Comparison of ENCODE assay signal across 8 mouse cellular contexts in genomic region chr10:126928011-126928818, GRCm38 (mm10). TPM values are rescaled to one million over a fixed set of nuclear protein-coding genes. Genes with fewer than 3 reads are reported as not detected.
DNase-seq lines count a peak whose midpoint lies in the region; ATAC-seq and TF ChIP-seq lines count a peak whose summit lies in the region.

No protein-coding gene starts in this region.

- no peaks in the 10 kb centered on the region for H3K79me2 ChIP-seq in MEL (ENCODE audit: control insufficient read depth, insufficient read depth, low read length, poor library complexity)

- peak in 2 of 3 experiments; percentile 2 to 15; a peak in 1 of 6 replicates for TF ChIP-seq CTCF in MEL (IDR thresholded peaks at IDR 0.05 in 2 of 3, conservative IDR thresholded peaks at IDR 0.05 in 1 of 3; ENCODE audit: control insufficient read depth in 1 of 3, insufficient read depth in 1 of 3, low read depth in 2 of 3, low read length in 3 of 3, poor library complexity in 1 of 3, severe bottlenecking in 1 of 3)
- TF ChIP-seq CTCF in liver, postnatal 0 days (IDR thresholded peaks at IDR 0.05; ENCODE audit: low read depth), result peak; percentile 70

- TF ChIP-seq RAD21 in MEL (IDR thresholded peaks at IDR 0.05; ENCODE audit: low read depth, low read length), result no peak

- peak; percentile 62 for ATAC-seq in cerebellum, adult (ENCODE audit: insufficient number of reproducible peaks, low FRiP score, low TSS enrichment)
- ATAC-seq in forebrain, embryonic 14.5 days, result peak; percentile 45
- peak; percentile 88 for ATAC-seq in liver, postnatal 0 days
- ATAC-seq in neural tube, embryonic 15.5 days (ENCODE audit: low FRiP score), result peak; percentile 58

- no peak overlapping the region for H3K9ac ChIP-seq in MEL (ENCODE audit: control insufficient read depth, low read depth, low read length, poor library complexity, severe bottlenecking)
- peak overlapping the region; percentile 83 for H3K9ac ChIP-seq in forebrain, embryonic 14.5 days (ENCODE audit: low read length)
- peak overlapping the region; percentile 56 for H3K9ac ChIP-seq in liver, postnatal 0 days (replicated peaks)
- peak overlapping the region; percentile 63 for H3K9ac ChIP-seq in neural tube, embryonic 15.5 days (replicated peaks)

- no peak for TF ChIP-seq EP300 in MEL (IDR thresholded peaks at IDR 0.05; ENCODE audit: low read depth in 1 of 2, low read length in 2 of 2)
- TF ChIP-seq EP300 in liver, postnatal 0 days (IDR thresholded peaks at IDR 0.05; ENCODE audit: low read depth), result no peak

- no peaks in the 10 kb centered on the region for H3K4me1 ChIP-seq in MEL (ENCODE audit: control insufficient read depth in 1 of 2, insufficient read depth in 2 of 2, low read length in 2 of 2)
- peaks cover 42% of the 10 kb centered on the region for H3K4me1 ChIP-seq in forebrain, embryonic 14.5 days (ENCODE audit: control insufficient read depth, insufficient read depth, low read length)
- H3K4me1 ChIP-seq in liver, postnatal 0 days (ENCODE audit: insufficient read depth), result peaks cover 14% of the 10 kb centered on the region; the same call in 1 of the 2 replicates
- H3K4me1 ChIP-seq in neural tube, embryonic 15.5 days, result peaks cover 57% of the 10 kb centered on the region

- no peaks in the 10 kb centered on the region for H3K36me3 ChIP-seq in MEL (ENCODE audit: control insufficient read depth in 1 of 2, insufficient read depth in 2 of 2, low read length in 2 of 2)
- no peaks in the 10 kb centered on the region for H3K36me3 ChIP-seq in forebrain, embryonic 14.5 days (ENCODE audit: control insufficient read depth, insufficient read depth, low read length)
- H3K36me3 ChIP-seq in liver, postnatal 0 days (replicated peaks; ENCODE audit: insufficient read depth, low read length), result no peaks in the 10 kb centered on the region
- H3K36me3 ChIP-seq in neural tube, embryonic 15.5 days, result no peaks in the 10 kb centered on the region

- no peak overlapping the region for H3K4me3 ChIP-seq in MEL (ENCODE audit: control insufficient read depth in 1 of 2, insufficient read depth in 1 of 2, low read depth in 2 of 2, low read length in 2 of 2)
- H3K4me3 ChIP-seq in forebrain, embryonic 14.5 days (ENCODE audit: low read depth, low read length), result peak overlapping the region; percentile 55
- H3K4me3 ChIP-seq in liver, postnatal 0 days (ENCODE audit: low read depth, low read length), result peak overlapping the region; percentile 44
- H3K4me3 ChIP-seq in neural tube, embryonic 15.5 days (replicated peaks), result peak overlapping the region; percentile 55

- no peaks in the 10 kb centered on the region for H3K9me3 ChIP-seq in MEL (replicated peaks; ENCODE audit: insufficient read depth, low read length)
- H3K9me3 ChIP-seq in forebrain, embryonic 14.5 days (replicated peaks; ENCODE audit: control insufficient read depth, low read length), result no peaks in the 10 kb centered on the region
- no peaks in the 10 kb centered on the region for H3K9me3 ChIP-seq in liver, postnatal 0 days (ENCODE audit: low read length)
- H3K9me3 ChIP-seq in neural tube, embryonic 15.5 days (replicated peaks), result no peaks in the 10 kb centered on the region

- no peak for DNase-seq in MEL (ENCODE audit: low read depth, low spot score)
- DNase-seq in forebrain, embryonic 14.5 days (ENCODE audit: low spot score), result peak; percentile 90
- peak; percentile 89 to 94 for DNase-seq in heart, postnatal 10 days
- peak; percentile 82 for DNase-seq in layer of hippocampus, adult 11-12 months (ENCODE audit: low spot score)
- peak; percentile 73 for DNase-seq in liver, postnatal 0 days
- DNase-seq in yolk sac, embryonic 10.5 days (ENCODE audit: low spot score), result peak; percentile 64

- H3K4me2 ChIP-seq in forebrain, embryonic 14.5 days (ENCODE audit: low read length), result peak overlapping the region; percentile 95
- H3K4me2 ChIP-seq in liver, postnatal 0 days (ENCODE audit: low read depth, low read length), result peak overlapping the region; percentile 72
- peak overlapping the region; percentile 97 for H3K4me2 ChIP-seq in neural tube, embryonic 15.5 days

- no peak overlapping the region for H3K27ac ChIP-seq in MEL (ENCODE audit: control insufficient read depth, low read depth, low read length)
- H3K27ac ChIP-seq in forebrain, embryonic 14.5 days (ENCODE audit: low read depth, low read length), result peak overlapping the region; percentile 80
- peak overlapping the region; percentile 90 for H3K27ac ChIP-seq in liver, postnatal 0 days (ENCODE audit: low read depth)
- H3K27ac ChIP-seq in neural tube, embryonic 15.5 days (replicated peaks), result peak overlapping the region; percentile 72

- intact Hi-C loops in heart, postnatal 10 days (cut with DNase I), result loop anchor here (2.0 kb wide), 1 partner anchor 63 kb away; no protein-coding TSS in a partner anchor

- TF ChIP-seq POLR2A in MEL (IDR thresholded peaks at IDR 0.05; ENCODE audit: control insufficient read depth in 1 of 2, insufficient read depth in 1 of 2, low read depth in 1 of 2, low read length in 2 of 2, poor library complexity in 1 of 2), result no peak

- under 1% methylated on average over 39 of the region's 39 CpGs for WGBS in forebrain, embryonic 14.5 days
- 2% methylated on average over 35 of the region's 39 CpGs for WGBS in liver, postnatal 0 days (ENCODE audit: insufficient replicate concordance)
- WGBS in neural tube, embryonic 15.5 days, result under 1% methylated on average over 39 of the region's 39 CpGs

- H3K27me3 ChIP-seq in MEL (ENCODE audit: control insufficient read depth in 1 of 2, insufficient read depth in 2 of 2, low read length in 2 of 2), result peaks cover 0 to 2% of the 10 kb centered on the region in 2 experiments; a peak in 2 of 4 replicates
- H3K27me3 ChIP-seq in forebrain, embryonic 14.5 days (replicated peaks; ENCODE audit: control insufficient read depth, insufficient read depth, low read length), result no peaks in the 10 kb centered on the region
- peaks cover 10% of the 10 kb centered on the region for H3K27me3 ChIP-seq in liver, postnatal 0 days (ENCODE audit: insufficient read depth, low read length)
- peaks cover 3% of the 10 kb centered on the region; the same call in 1 of the 2 replicates for H3K27me3 ChIP-seq in neural tube, embryonic 15.5 days (replicated peaks)

TF ChIP-seq in MEL, 35 proteins besides CTCF, POLR2A, EP300 and RAD21:
- TF ChIP-seq MAFK (IDR thresholded peaks at IDR 0.05; ENCODE audit: borderline replicate concordance, low read depth, low read length), result no peak
- peak; percentile 16; the same call in 1 of the 2 replicates for TF ChIP-seq SMC3 (IDR thresholded peaks at IDR 0.05; ENCODE audit: low read depth, low read length)

RNA-seq across cellular contexts. Expression of gene Atp23, which starts 27.1 kb away (rescaled TPM):
- 23.0 and 23.9 TPM in 2 replicates for total RNA-seq in MEL (2012; rRNA removed)
- 10 to 100 TPM in 1 of 2 experiments, not detected in 1; 26.1 TPM for polyA plus RNA-seq in MEL (2012; ENCODE audit: insufficient read depth in 1 of 2, insufficient read length in 2 of 2, low read depth in 1 of 2, low replicate concordance in 2 of 2, missing spikeins in 1 of 2)
- polyA plus RNA-seq in forebrain, embryonic 14.5 days (2014; fragmentation: Nextera tagmentation; extraction: Ambion mirVana), result 10.0 and 10.6 TPM in 2 replicates
- 1 to 10 TPM; 2.4 to 4.0 TPM for total RNA-seq in heart, postnatal 10 days (2021)
- 5.8 and 7.1 TPM in 2 replicates for polyA plus RNA-seq in liver, postnatal 0 days (2015; fragmentation: Nextera tagmentation; extraction: Ambion mirVana)
- 15.0 and 18.2 TPM in 2 replicates for polyA plus RNA-seq in neural tube, embryonic 15.5 days (2015; fragmentation: Nextera tagmentation; extraction: Ambion mirVana)

RNA-seq across cellular contexts. Expression of gene Ctdsp2, which starts 50.3 kb away (rescaled TPM):
- 16.7 and 19.3 TPM in 2 replicates for total RNA-seq in MEL (2012; rRNA removed)
- polyA plus RNA-seq in MEL (2012; ENCODE audit: insufficient read depth in 1 of 2, insufficient read length in 2 of 2, low read depth in 1 of 2, low replicate concordance in 2 of 2, missing spikeins in 1 of 2), result 10 to 100 TPM in 1 of 2 experiments, not detected in 1; 69.3 TPM
- polyA plus RNA-seq in forebrain, embryonic 14.5 days (2014; fragmentation: Nextera tagmentation; extraction: Ambion mirVana), result 30.2 and 34.5 TPM in 2 replicates
- total RNA-seq in heart, postnatal 10 days (2021), result 100 to 1,000 TPM; 131 to 149 TPM
- polyA plus RNA-seq in liver, postnatal 0 days (2015; fragmentation: Nextera tagmentation; extraction: Ambion mirVana), result 10.7 and 11.4 TPM in 2 replicates
- 15.7 and 25.4 TPM in 2 replicates for polyA plus RNA-seq in neural tube, embryonic 15.5 days (2015; fragmentation: Nextera tagmentation; extraction: Ambion mirVana)

Comparison
In these comparisons a context has a peak if more than half of its experiments do, and no peak if none do; other contexts are left out.
1. H3K4me3 ChIP-seq: peak in forebrain, embryonic 14.5 days (single experiment), liver, postnatal 0 days (single experiment) and neural tube, embryonic 15.5 days (single experiment); none in MEL (0 of 2).
2. Peak in every context shown above with its lines, with median percentiles within 50 percentile points of each other: ATAC-seq and H3K4me2 ChIP-seq.